In the genomic region with DNA sequence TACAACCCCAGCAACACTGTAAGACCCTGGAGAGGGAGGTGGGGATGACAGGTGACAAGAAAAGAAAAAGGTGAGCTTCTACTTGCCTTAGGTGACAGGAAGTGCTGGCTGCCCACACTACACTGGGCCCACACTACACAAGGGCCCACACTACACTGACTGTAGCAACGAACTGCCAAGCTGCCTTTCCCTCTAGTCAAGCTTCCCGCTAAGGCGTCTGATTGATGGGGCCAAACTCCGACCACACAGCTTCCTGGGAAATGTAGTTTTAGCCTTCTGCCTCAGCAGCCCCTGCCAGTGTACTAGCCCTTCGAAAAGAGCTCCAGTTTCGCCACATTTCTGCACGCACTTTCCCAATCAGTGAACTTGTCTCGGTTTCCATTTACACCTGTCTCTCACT, we compare ENCODE assay signal across 19 mouse cellular contexts. TPM values are rescaled to one million over a fixed set of nuclear protein-coding genes. Genes with fewer than 3 reads are reported as not detected.
DNase-seq lines count a peak whose midpoint lies in the region; ATAC-seq and TF ChIP-seq lines count a peak whose summit lies in the region.
"Had no signal": no experiment of that assay in that cellular context is flagged by ENCODE, and none has a peak within 500 bp of the region (broad histone marks: within the 10 kb centered on the region; RNA-seq: fewer than 3 reads in every experiment).

No protein-coding gene starts in this region.

- H3K4me3 ChIP-seq in forebrain, embryonic 11.5 days (ENCODE audit: low read depth, low read length) = no peak overlapping the region
- no peak overlapping the region for H3K4me3 ChIP-seq in forebrain, embryonic 10.5 days
- H3K4me3 ChIP-seq in forebrain, embryonic 12.5 days (replicated peaks) = no peak overlapping the region
- no peak overlapping the region for H3K4me3 ChIP-seq in stomach, postnatal 0 days (ENCODE audit: low read depth, low read length)
- no peak overlapping the region for H3K4me3 ChIP-seq in heart, embryonic 11.5 days (ENCODE audit: low read depth, low read length)
- H3K4me3 ChIP-seq: embryonic facial prominence, embryonic 15.5 days; kidney, embryonic 15.5 days had no signal

- peaks cover 8% of the 10 kb centered on the region; the same call in 1 of the 2 replicates for H3K27me3 ChIP-seq in forebrain, embryonic 11.5 days (ENCODE audit: control insufficient read depth, insufficient read depth, low read length)
- peaks cover 37% of the 10 kb centered on the region for H3K27me3 ChIP-seq in forebrain, embryonic 10.5 days (ENCODE audit: poor library complexity, severe bottlenecking)
- peaks cover 32% of the 10 kb centered on the region for H3K27me3 ChIP-seq in forebrain, embryonic 12.5 days
- H3K27me3 ChIP-seq in stomach, postnatal 0 days (ENCODE audit: control insufficient read depth, insufficient read depth, low read length) = peaks cover 3% of the 10 kb centered on the region; the same call in 1 of the 2 replicates
- peaks cover 30% of the 10 kb centered on the region for H3K27me3 ChIP-seq in heart, embryonic 11.5 days (ENCODE audit: control insufficient read depth, insufficient read depth, low read length)

- no peak for TF ChIP-seq CTCF in stomach, postnatal 0 days (IDR thresholded peaks at IDR 0.05; ENCODE audit: low read depth)

- H3K9ac ChIP-seq in forebrain, embryonic 11.5 days (ENCODE audit: low read length) = no peak overlapping the region
- H3K9ac ChIP-seq in forebrain, embryonic 12.5 days = no peak overlapping the region
- no peak overlapping the region for H3K9ac ChIP-seq in stomach, postnatal 0 days (ENCODE audit: low read length)
- no peak overlapping the region for H3K9ac ChIP-seq in heart, embryonic 11.5 days (ENCODE audit: low read depth, low read length)
- H3K9ac ChIP-seq: embryonic facial prominence, embryonic 15.5 days; kidney, embryonic 15.5 days had no signal

- TF ChIP-seq EP300 in stomach, postnatal 0 days (optimal IDR thresholded peaks at IDR 0.05) = no peak

- 0 out of 2 replicates have a peak, but pooled peaks have one; percentile 40 for ATAC-seq in forebrain, embryonic 11.5 days (replicated peaks; ENCODE audit: low FRiP score)
- ATAC-seq in forebrain, embryonic 12.5 days (ENCODE audit: low FRiP score) = peak; percentile 57
- peak; percentile 47; the same call in 1 of the 2 replicates for ATAC-seq in megakaryocyte progenitor cell, adult 5-6 weeks (replicated peaks; ENCODE audit: poor library complexity)
- no peak for ATAC-seq in stomach, postnatal 0 days (ENCODE audit: low FRiP score, low TSS enrichment)
- no peak for ATAC-seq in heart, embryonic 11.5 days (replicated peaks; ENCODE audit: insufficient number of reproducible peaks, low FRiP score, low TSS enrichment)

- H3K4me2 ChIP-seq in forebrain, embryonic 11.5 days (ENCODE audit: low read depth, low read length, severe bottlenecking) = no peak overlapping the region
- no peak overlapping the region for H3K4me2 ChIP-seq in forebrain, embryonic 12.5 days
- H3K4me2 ChIP-seq in stomach, postnatal 0 days (replicated peaks; ENCODE audit: low read depth) = no peak overlapping the region
- no peak overlapping the region for H3K4me2 ChIP-seq in heart, embryonic 11.5 days
- H3K4me2 ChIP-seq: embryonic facial prominence, embryonic 15.5 days; kidney, embryonic 15.5 days had no signal

- DNase-seq in forebrain, embryonic 11.5 days (ENCODE audit: low spot score) = no peak
- no peak for DNase-seq in forebrain, embryonic 10.5 days (ENCODE audit: extremely low spot score, low spot score)
- peak; percentile 15 for DNase-seq in 416B (ENCODE audit: low read depth)
- DNase-seq in gastrocnemius, postnatal 25 days = no peak
- DNase-seq in stomach, postnatal 0 days (ENCODE audit: low spot score) = no peak
- DNase-seq: adrenal gland, adult 8-10 months; B cell, adult 2 months; cerebellum, adult 11 months; gastrocnemius, postnatal 10 days; lung, postnatal 36 days; right cerebral cortex, postnatal 4 days had no signal

- H3K9me3 ChIP-seq in forebrain, embryonic 11.5 days (ENCODE audit: control insufficient read depth, low read length) = no peaks in the 10 kb centered on the region
- peaks cover 5% of the 10 kb centered on the region; the same call in 1 of the 2 replicates for H3K9me3 ChIP-seq in forebrain, embryonic 10.5 days
- no peaks in the 10 kb centered on the region for H3K9me3 ChIP-seq in forebrain, embryonic 12.5 days
- H3K9me3 ChIP-seq in stomach, postnatal 0 days (ENCODE audit: control insufficient read depth, low read length) = no peaks in the 10 kb centered on the region
- 0 out of 2 replicates have a peak, but pooled peaks cover 2% of the 10 kb centered on the region for H3K9me3 ChIP-seq in heart, embryonic 11.5 days (replicated peaks; ENCODE audit: control insufficient read depth, low read length)
- H3K9me3 ChIP-seq: embryonic facial prominence, embryonic 15.5 days; kidney, embryonic 15.5 days had no signal

- peaks cover 4% of the 10 kb centered on the region for H3K4me1 ChIP-seq in forebrain, embryonic 11.5 days (replicated peaks; ENCODE audit: control insufficient read depth, insufficient read depth, low read length)
- H3K4me1 ChIP-seq in forebrain, embryonic 10.5 days = peaks cover 22% of the 10 kb centered on the region
- peaks cover 25% of the 10 kb centered on the region for H3K4me1 ChIP-seq in forebrain, embryonic 12.5 days
- no peaks in the 10 kb centered on the region for H3K4me1 ChIP-seq in stomach, postnatal 0 days (replicated peaks; ENCODE audit: control insufficient read depth, insufficient read depth)
- peaks cover 5% of the 10 kb centered on the region; the same call in 1 of the 2 replicates for H3K4me1 ChIP-seq in heart, embryonic 11.5 days (ENCODE audit: control insufficient read depth, insufficient read depth, low read length)

- 10% methylated on average over 8 of the region's 8 CpGs for whole genome bisulfite sequencing in forebrain, embryonic 11.5 days
- WGBS in forebrain, embryonic 10.5 days = 11% methylated on average over 8 of the region's 8 CpGs
- 13% methylated on average over 8 of the region's 8 CpGs for WGBS in forebrain, embryonic 12.5 days
- WGBS in stomach, postnatal 0 days = 7% methylated on average over 8 of the region's 8 CpGs
- WGBS in heart, embryonic 11.5 days (ENCODE audit: insufficient replicate concordance) = 7% methylated on average over 8 of the region's 8 CpGs

- no peak overlapping the region for H3K27ac ChIP-seq in forebrain, embryonic 11.5 days (ENCODE audit: low read depth, low read length)
- H3K27ac ChIP-seq in forebrain, embryonic 10.5 days = no peak overlapping the region
- H3K27ac ChIP-seq in forebrain, embryonic 12.5 days = no peak overlapping the region
- no peak overlapping the region for H3K27ac ChIP-seq in stomach, postnatal 0 days (replicated peaks)
- H3K27ac ChIP-seq in heart, embryonic 11.5 days (ENCODE audit: low read depth, low read length) = no peak overlapping the region
- H3K27ac ChIP-seq: embryonic facial prominence, embryonic 15.5 days; kidney, embryonic 15.5 days had no signal

- no peaks in the 10 kb centered on the region for H3K36me3 ChIP-seq in forebrain, embryonic 11.5 days (ENCODE audit: control insufficient read depth, insufficient read depth, low read length)
- H3K36me3 ChIP-seq in forebrain, embryonic 10.5 days (replicated peaks) = no peaks in the 10 kb centered on the region
- no peaks in the 10 kb centered on the region for H3K36me3 ChIP-seq in forebrain, embryonic 12.5 days (replicated peaks)
- no peaks in the 10 kb centered on the region for H3K36me3 ChIP-seq in stomach, postnatal 0 days (ENCODE audit: control insufficient read depth, insufficient read depth, low read length)
- H3K36me3 ChIP-seq in heart, embryonic 11.5 days (ENCODE audit: control insufficient read depth, insufficient read depth, low read length) = no peaks in the 10 kb centered on the region
- H3K36me3 ChIP-seq: embryonic facial prominence, embryonic 15.5 days; kidney, embryonic 15.5 days had no signal

RNA-seq across cellular contexts. Expression of gene Nanos2, which starts 19.6 kb away (rescaled TPM):
- not detected in 2 replicates for polyA plus RNA-seq in forebrain, embryonic 11.5 days (2014; fragmentation: Nextera tagmentation; extraction: Ambion mirVana)
- 0.15 TPM in 1 of 2 replicates, not detected in the other for polyA plus RNA-seq in forebrain, embryonic 10.5 days (2016; fragmentation: Nextera tagmentation; extraction: Ambion mirVana)
- polyA plus RNA-seq in forebrain, embryonic 12.5 days (2016; fragmentation: Nextera tagmentation; extraction: Ambion mirVana) = 0.24 and 0.28 TPM in 2 replicates
- total RNA-seq in megakaryocyte progenitor cell, adult 5-6 weeks (2015) = not detected in 2 replicates
- not detected in 2 replicates for total RNA-seq in megakaryocyte progenitor cell, adult 5-6 weeks (2017)
- total RNA-seq in gastrocnemius, postnatal 25 days (2021) = not detected
- not detected in 2 replicates for polyA plus RNA-seq in stomach, postnatal 0 days (2015; fragmentation: Nextera tagmentation; extraction: Ambion mirVana)
- polyA plus RNA-seq in heart, embryonic 11.5 days (2014; fragmentation: Nextera tagmentation; extraction: Ambion mirVana) = not detected in 2 replicates
- total RNA-seq: adrenal gland, adult 8-10 months; gastrocnemius, postnatal 10 days; neutrophil, adult 5-6 weeks had no signal
- polyA plus RNA-seq: embryonic facial prominence, embryonic 15.5 days; heart, embryonic 16.5 days; kidney, embryonic 15.5 days had no signal

RNA-seq across cellular contexts. Expression of gene Mypop, which starts 23.4 kb away (rescaled TPM):
- polyA plus RNA-seq in forebrain, embryonic 11.5 days (2014; fragmentation: Nextera tagmentation; extraction: Ambion mirVana) = 4.6 and 4.7 TPM in 2 replicates
- 3.9 and 4.4 TPM in 2 replicates for polyA plus RNA-seq in forebrain, embryonic 10.5 days (2016; fragmentation: Nextera tagmentation; extraction: Ambion mirVana)
- 3.3 and 4.6 TPM in 2 replicates for polyA plus RNA-seq in forebrain, embryonic 12.5 days (2016; fragmentation: Nextera tagmentation; extraction: Ambion mirVana)
- 0.17 TPM in 1 of 2 replicates, not detected in the other for total RNA-seq in megakaryocyte progenitor cell, adult 5-6 weeks (2015)
- total RNA-seq in megakaryocyte progenitor cell, adult 5-6 weeks (2017) = not detected in 2 replicates
- 1 to 10 TPM; 4.3 to 4.9 TPM for total RNA-seq in gastrocnemius, postnatal 25 days (2021)
- polyA plus RNA-seq in stomach, postnatal 0 days (2015; fragmentation: Nextera tagmentation; extraction: Ambion mirVana) = 1.3 and 1.4 TPM in 2 replicates
- 2.1 and 2.2 TPM in 2 replicates for polyA plus RNA-seq in heart, embryonic 11.5 days (2014; fragmentation: Nextera tagmentation; extraction: Ambion mirVana)

RNA-seq across cellular contexts. Expression of gene Irf2bp1, which starts 36.2 kb away (rescaled TPM):
- polyA plus RNA-seq in forebrain, embryonic 11.5 days (2014; fragmentation: Nextera tagmentation; extraction: Ambion mirVana) = 31.6 and 39.4 TPM in 2 replicates
- polyA plus RNA-seq in forebrain, embryonic 10.5 days (2016; fragmentation: Nextera tagmentation; extraction: Ambion mirVana) = 21.3 and 22.1 TPM in 2 replicates
- polyA plus RNA-seq in forebrain, embryonic 12.5 days (2016; fragmentation: Nextera tagmentation; extraction: Ambion mirVana) = 36.2 and 39.8 TPM in 2 replicates
- 16.4 and 16.8 TPM in 2 replicates for total RNA-seq in megakaryocyte progenitor cell, adult 5-6 weeks (2015)
- total RNA-seq in megakaryocyte progenitor cell, adult 5-6 weeks (2017) = 12.5 and 13.1 TPM in 2 replicates
- 10 to 100 TPM; 13.7 to 14.3 TPM for total RNA-seq in gastrocnemius, postnatal 25 days (2021)
- 9.8 and 12.0 TPM in 2 replicates for polyA plus RNA-seq in stomach, postnatal 0 days (2015; fragmentation: Nextera tagmentation; extraction: Ambion mirVana)
- polyA plus RNA-seq in heart, embryonic 11.5 days (2014; fragmentation: Nextera tagmentation; extraction: Ambion mirVana) = 13.9 and 14.2 TPM in 2 replicates

RNA-seq across cellular contexts. Expression of gene Nova2, which starts 41.9 kb away (rescaled TPM):
- 6.9 and 8.3 TPM in 2 replicates for polyA plus RNA-seq in forebrain, embryonic 11.5 days (2014; fragmentation: Nextera tagmentation; extraction: Ambion mirVana)
- polyA plus RNA-seq in forebrain, embryonic 10.5 days (2016; fragmentation: Nextera tagmentation; extraction: Ambion mirVana) = 2.2 and 2.9 TPM in 2 replicates
- polyA plus RNA-seq in forebrain, embryonic 12.5 days (2016; fragmentation: Nextera tagmentation; extraction: Ambion mirVana) = 10.8 and 11.3 TPM in 2 replicates
- total RNA-seq in megakaryocyte progenitor cell, adult 5-6 weeks (2015) = not detected in 2 replicates
- not detected in 2 replicates for total RNA-seq in megakaryocyte progenitor cell, adult 5-6 weeks (2017)
- 1 to 10 TPM; 1.7 to 2.1 TPM for total RNA-seq in gastrocnemius, postnatal 25 days (2021)
- 0.18 and 0.22 TPM in 2 replicates for polyA plus RNA-seq in stomach, postnatal 0 days (2015; fragmentation: Nextera tagmentation; extraction: Ambion mirVana)
- 0.77 and 0.93 TPM in 2 replicates for polyA plus RNA-seq in heart, embryonic 11.5 days (2014; fragmentation: Nextera tagmentation; extraction: Ambion mirVana)
- total RNA-seq: neutrophil, adult 5-6 weeks had no signal

RNA-seq across cellular contexts. Expression of gene Foxa3, which starts 55.7 kb away (rescaled TPM):
- not detected in 2 replicates for polyA plus RNA-seq in forebrain, embryonic 11.5 days (2014; fragmentation: Nextera tagmentation; extraction: Ambion mirVana)
- not detected in 2 replicates for polyA plus RNA-seq in forebrain, embryonic 10.5 days (2016; fragmentation: Nextera tagmentation; extraction: Ambion mirVana)
- 0.09 TPM in 1 of 2 replicates, not detected in the other for polyA plus RNA-seq in forebrain, embryonic 12.5 days (2016; fragmentation: Nextera tagmentation; extraction: Ambion mirVana)
- not detected in 2 replicates for total RNA-seq in megakaryocyte progenitor cell, adult 5-6 weeks (2015)
- not detected in 2 replicates for total RNA-seq in megakaryocyte progenitor cell, adult 5-6 weeks (2017)
- total RNA-seq in gastrocnemius, postnatal 25 days (2021) = not detected
- 39.2 and 46.0 TPM in 2 replicates for polyA plus RNA-seq in stomach, postnatal 0 days (2015; fragmentation: Nextera tagmentation; extraction: Ambion mirVana)
- polyA plus RNA-seq in heart, embryonic 11.5 days (2014; fragmentation: Nextera tagmentation; extraction: Ambion mirVana) = 0.59 TPM in 1 of 2 replicates, not detected in the other
- total RNA-seq: layer of hippocampus, postnatal 25 days; neutrophil, adult 5-6 weeks had no signal

Comparison
In these comparisons a context has a peak if more than half of its experiments do, and no peak if none do; other contexts are left out.
1. ATAC-seq: peak in forebrain, embryonic 11.5 days (single experiment), forebrain, embryonic 12.5 days (single experiment) and megakaryocyte progenitor cell, adult 5-6 weeks (single experiment); none in stomach, postnatal 0 days (single experiment) and heart, embryonic 11.5 days (single experiment).